Mouse (Mus musculus): ENCODE results near the gene AL607142.1.

Gene AL607142.1

DNA sequence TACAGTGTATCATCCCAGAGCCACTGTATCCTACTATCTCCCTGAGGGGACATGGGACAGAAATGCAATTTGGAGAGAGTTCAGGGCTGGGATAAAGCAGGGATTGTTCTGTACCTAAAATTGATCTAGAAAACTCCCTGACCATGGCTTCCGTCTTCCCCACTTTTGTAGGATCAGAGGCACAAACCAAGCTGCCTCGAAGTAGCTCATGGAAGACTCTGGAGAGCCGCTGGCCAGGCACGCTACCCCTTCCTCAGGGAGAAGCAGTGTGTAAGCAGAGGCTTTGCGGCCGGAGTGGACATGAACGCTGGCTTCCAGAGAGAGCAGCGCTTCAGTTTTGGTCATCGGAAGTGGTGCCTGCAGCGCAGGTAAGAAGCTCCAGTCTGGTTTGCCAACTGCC, at the start of gene AL607142.1:
Gene AL607142.1 (plus strand): TSS at position 301 of the 400 bp plus-strand sequence.
- no peak for DNase-seq (ENCODE audit: low read depth)

GRCm38 (mm10) chr4:120018426-120018825, 46.4 kb upstream of the AL607142.1 start:
- no peak for DNase-seq (ENCODE audit: low read depth)

- DNase-seq (ENCODE audit: low read depth) = no peak
Measured at GRCm38 (mm10) chr4:120022392-120022791, 42.4 kb upstream of the AL607142.1 start.

- DNase-seq (ENCODE audit: low read depth) = no peak
Measured at GRCm38 (mm10) chr4:120023221-120023840, 41.5 kb upstream of the AL607142.1 start.

DNA sequence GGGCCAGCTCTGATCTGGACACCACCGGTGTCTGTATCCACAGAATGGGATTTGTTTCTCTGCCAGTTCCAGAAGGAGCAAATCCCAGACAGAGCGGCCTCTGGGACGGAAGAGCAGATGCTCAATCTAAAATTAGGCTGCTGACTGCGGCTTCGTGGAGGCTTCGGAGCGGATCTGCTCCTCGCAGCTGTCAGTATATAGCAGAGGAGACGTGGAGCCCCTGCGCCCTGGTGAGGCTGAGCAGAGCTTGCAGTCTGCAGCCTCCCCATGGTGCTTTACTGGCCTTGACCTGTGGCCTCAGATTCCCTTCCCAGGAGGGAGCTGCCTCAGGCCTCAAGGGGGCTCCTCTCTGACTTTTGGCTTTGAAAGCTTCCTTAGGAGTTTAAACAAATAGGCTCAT, 40.7 kb upstream of the AL607142.1 start:
- no peak for DNase-seq (ENCODE audit: low read depth)

- no peak for DNase-seq (ENCODE audit: low read depth)
Measured at GRCm38 (mm10) chr4:120027671-120028070, 37.1 kb upstream of the AL607142.1 start.

- DNase-seq (ENCODE audit: low read depth) = peak; percentile 23
Measured at GRCm38 (mm10) chr4:120029937-120030336, 34.9 kb upstream of the AL607142.1 start.

DNA sequence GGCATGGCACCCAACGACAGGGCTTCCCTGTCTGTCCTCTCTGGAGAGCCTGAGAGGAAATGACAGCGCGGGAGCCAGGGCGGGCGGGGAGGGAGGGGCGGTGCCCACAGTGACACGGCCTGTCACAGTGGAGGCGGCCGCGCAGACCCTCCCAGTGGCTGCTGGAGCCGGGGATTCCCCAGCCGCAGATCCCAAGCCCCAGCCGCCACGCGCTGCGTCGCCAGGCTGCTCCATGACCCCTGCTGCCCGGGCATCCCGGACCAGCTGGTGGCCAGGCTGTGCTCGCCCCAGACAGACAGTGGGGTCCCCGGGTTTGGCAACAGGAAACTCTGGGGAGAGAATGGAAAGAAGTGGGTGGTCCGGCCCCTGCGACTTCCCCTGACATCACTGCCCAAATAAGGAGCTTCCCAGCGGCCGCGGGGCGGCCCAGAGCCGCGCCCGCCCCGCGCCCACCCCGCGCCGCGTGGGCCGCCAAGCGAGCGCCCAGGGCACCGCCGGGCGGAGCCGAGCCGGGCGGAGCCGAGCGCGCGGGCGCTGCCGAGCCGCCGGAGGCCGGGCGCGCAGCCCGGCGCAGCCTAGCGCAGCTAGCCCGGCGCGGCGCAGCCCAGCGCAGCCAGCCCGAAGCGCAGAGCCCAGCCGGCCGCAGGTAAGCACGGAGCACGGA, 32.3 kb upstream of the AL607142.1 start:
- no peak for DNase-seq (ENCODE audit: low read depth)

DNA sequence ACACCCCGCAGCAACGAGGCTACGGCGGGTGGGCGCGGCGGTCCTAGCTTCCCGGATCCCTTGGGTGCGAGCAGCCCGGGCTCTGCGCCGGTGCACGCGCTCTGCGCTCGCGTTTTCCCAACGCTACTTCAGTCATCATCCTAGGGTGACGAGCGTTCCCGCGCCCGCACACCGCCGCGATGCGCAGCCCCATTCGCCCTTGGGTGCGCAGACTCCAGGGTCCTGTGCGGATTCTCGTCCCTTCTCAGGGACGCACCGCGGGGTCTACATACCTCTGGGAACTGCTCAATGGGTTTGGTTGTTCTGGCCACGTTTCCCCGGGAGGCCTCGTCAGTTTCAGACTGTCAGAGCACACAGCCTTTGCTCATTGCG, 31.8 kb upstream of the AL607142.1 start:
- DNase-seq (ENCODE audit: low read depth) = no peak

DNA sequence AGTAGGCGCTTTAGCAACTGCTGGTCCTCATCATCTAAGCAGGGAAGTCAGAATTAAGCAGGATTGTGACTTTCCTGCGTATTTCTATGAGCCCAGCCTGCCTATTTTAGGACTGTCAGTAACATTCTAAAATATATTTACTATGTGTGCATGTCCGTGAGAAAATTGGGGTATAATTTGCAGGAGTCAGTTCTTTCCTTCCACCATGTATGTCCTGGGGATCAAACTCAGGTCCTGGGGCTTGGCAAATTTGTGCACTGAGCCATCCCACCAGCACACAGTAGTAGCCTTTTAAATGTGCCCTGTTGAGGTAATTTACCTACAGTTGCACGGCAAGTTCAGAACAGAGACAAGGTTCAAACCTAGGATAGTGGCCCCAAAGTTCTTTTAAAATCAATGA, 28.5 kb upstream of the AL607142.1 start:
- no peak for DNase-seq (ENCODE audit: low read depth)

GRCm38 (mm10) chr4:120037007-120037406, 27.8 kb upstream of the AL607142.1 start:
- no peak for DNase-seq (ENCODE audit: low read depth)

- DNase-seq (ENCODE audit: low read depth) = no peak
Measured at GRCm38 (mm10) chr4:120041520-120041919, 23.3 kb upstream of the AL607142.1 start.

DNA sequence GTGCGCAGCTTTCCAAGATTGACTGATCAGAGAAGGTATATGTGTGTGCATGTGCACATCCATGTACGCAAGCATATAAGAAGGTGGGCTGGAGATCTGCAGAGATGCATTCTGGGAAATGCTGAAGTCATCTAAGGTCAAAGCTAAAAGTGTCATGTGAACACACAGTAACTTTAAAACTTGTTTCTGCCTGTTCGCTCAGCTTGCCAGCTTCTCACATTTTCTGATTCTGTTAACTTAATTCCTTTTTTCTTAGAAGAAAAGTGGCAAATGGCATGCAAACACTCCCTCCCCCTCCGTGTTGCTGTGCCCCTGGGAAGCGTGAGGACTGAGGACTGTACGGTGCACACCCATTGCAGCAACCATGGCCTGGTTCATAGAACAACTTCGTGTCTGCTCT, 22.3 kb upstream of the AL607142.1 start:
- no peak for DNase-seq (ENCODE audit: low read depth)

DNA sequence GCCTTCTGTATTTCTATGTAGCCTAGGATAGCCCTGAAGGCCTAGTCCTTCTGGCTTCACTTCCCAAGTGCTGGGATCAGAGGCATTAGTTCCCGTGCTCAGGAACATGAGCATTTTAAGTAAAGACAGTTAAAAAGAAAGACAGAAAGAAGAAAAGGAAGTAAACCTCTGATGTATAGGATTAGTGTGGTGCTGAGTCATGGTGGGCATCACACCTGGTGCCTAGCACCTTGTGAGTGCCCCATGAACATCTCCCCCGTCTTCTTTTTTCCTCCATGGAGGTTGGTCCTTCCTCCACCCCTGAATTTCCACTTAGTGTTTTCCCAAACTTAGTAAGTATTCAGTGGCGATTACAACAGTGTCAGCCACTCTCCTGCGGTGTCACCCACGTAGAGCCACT, 20.2 kb upstream of the AL607142.1 start:
- no peak for DNase-seq (ENCODE audit: low read depth)

DNA sequence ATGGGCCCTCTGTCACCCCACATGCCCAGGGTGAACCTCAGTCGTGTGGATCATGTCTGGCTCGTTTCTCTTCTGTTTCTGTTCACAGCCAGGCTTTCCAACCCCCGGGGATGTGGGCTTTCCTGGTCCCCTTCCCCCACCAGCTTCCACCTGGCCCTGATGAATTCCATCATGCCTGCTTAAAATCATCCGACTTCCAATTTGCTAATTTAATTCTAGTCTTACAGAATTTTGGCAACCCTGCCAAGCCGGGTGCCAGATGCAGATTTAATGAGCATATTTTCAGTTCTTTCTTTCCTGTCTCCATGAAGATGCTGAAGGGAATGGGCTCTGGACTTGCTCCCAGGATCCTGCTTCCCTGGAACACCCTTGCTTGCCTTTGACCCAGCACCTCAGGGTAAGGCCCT, 19.7 kb upstream of the AL607142.1 start:
- DNase-seq (ENCODE audit: low read depth) = no peak

- no peak for DNase-seq (ENCODE audit: low read depth)
Measured at GRCm38 (mm10) chr4:120045871-120046270, 18.9 kb upstream of the AL607142.1 start.

- no peak for DNase-seq (ENCODE audit: low read depth)
Measured at GRCm38 (mm10) chr4:120047060-120047459, 17.7 kb upstream of the AL607142.1 start.

DNA sequence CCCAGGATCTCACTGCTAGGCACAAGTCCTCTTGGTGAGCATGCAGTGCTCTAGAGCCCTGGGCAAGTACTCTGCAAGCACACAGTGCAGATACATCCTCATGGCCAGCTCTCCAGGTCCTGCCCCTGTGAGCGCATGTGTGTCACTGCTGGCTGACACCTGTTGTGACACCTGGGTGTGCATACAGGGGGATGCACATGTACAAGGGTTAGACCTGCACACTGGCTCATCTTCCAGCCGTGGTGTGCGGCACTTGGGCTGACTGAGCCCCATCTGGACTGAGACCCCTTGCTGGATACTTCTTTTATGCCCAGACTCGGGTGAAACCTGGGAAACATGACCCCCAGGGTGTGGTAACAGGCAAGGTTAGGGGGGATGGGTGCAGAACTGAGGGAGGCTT, 16.5 kb upstream of the AL607142.1 start:
- no peak for DNase-seq (ENCODE audit: low read depth)

GRCm38 (mm10) chr4:120049857-120050256, 14.9 kb upstream of the AL607142.1 start:
- no peak for DNase-seq (ENCODE audit: low read depth)

- DNase-seq (ENCODE audit: low read depth) = no peak
Measured at GRCm38 (mm10) chr4:120052481-120052880, 12.3 kb upstream of the AL607142.1 start.

- no peak for DNase-seq (ENCODE audit: low read depth)
Measured at GRCm38 (mm10) chr4:120053026-120054005, 11.5 kb upstream of the AL607142.1 start.

DNA sequence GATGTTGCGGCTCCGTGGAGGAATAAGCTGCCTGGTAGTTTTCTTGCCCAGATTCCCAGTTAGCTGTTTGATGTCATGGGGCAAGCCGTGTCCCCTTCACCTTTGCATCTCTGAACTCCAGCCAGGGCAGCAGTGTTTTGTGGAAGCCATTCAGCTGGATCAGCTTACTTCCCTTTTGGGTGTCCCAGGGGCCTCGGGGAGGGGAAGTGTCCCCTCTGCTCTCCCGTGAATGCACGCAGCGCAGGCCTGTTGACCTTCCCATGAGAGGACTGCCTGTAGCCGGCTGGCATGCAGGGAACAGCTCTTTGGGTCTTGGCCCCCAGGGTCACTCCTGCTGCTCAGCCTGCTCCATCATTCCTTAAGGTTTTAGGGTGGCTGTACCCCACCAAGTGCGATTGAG, 10.7 kb upstream of the AL607142.1 start:
- no peak for DNase-seq (ENCODE audit: low read depth)

DNA sequence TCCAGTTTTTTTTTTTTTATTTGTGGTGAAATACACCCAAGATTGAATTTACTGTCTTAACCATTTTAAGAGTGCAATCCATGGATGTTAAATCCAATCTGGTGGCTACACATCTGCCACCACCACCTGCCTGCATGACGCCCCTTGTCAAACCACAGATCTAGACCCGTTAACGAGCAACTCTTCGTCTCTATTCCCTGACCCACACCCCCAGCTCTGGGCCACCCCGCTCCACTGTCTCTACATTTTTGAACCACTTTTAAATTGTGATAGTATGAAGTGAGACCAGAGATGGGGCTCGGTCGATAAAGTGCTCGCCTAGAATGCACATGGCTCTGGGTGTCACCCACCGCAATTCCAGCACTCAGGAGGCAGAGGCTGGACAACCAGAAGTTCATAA, 8.3 kb upstream of the AL607142.1 start:
- no peak for DNase-seq (ENCODE audit: low read depth)

All from fibroblast of lung, adult 2 months (primary cell).